Mouse (Mus musculus): ENCODE results near the gene Ddx27. TPM values are rescaled to one million over a fixed set of nuclear protein-coding genes. Genes with fewer than 3 reads are reported as not detected.

Ddx27 gene
- polyA plus RNA-seq, 1 experiment from 2014 or later, result 40.3 TPM

GRCm38 (mm10) chr2:167038297-167038696, 23.3 kb downstream of the Ddx27 start:
- H3K27me3 ChIP-seq, result no peaks in the 10 kb centered on the region
- no peak overlapping the region for H3K27ac ChIP-seq
- H3K4me3 ChIP-seq (replicated peaks), result no peak overlapping the region
- H3K36me3 ChIP-seq, result peaks cover 100% of the 10 kb centered on the region
- 95% methylated on average over 6 of the region's 6 CpGs for WGBS
- no peaks in the 10 kb centered on the region for H3K4me1 ChIP-seq (replicated peaks)
- H3K4me2 ChIP-seq (replicated peaks), result no peak overlapping the region
- H3K9me3 ChIP-seq, result no peaks in the 10 kb centered on the region
- no peak for ATAC-seq
- H3K9ac ChIP-seq (replicated peaks), result no peak overlapping the region

- Histone ChIP-seq H3K9me3 (no peaks in the 10 kb centered on the region), H3K36me3 (peaks cover 100% of the 10 kb centered on the region), H3K4me2 (replicated peaks) (no peak overlapping the region), H3K4me3 (replicated peaks) (no peak overlapping the region), H3K4me1 (replicated peaks) (no peaks in the 10 kb centered on the region), H3K9ac (replicated peaks) (no peak overlapping the region), H3K27ac (no peak overlapping the region), H3K27me3 (no peaks in the 10 kb centered on the region)
- ATAC-seq, result no peak
- 95% methylated on average over 7 of the region's 7 CpGs for WGBS
Measured at GRCm38 (mm10) chr2:167038716-167039115, 23.7 kb downstream of the Ddx27 start.

GRCm38 (mm10) chr2:167039386-167039785, 24.4 kb downstream of the Ddx27 start:
- Histone ChIP-seq H3K36me3 (peaks cover 100% of the 10 kb centered on the region), H3K27me3 (no peaks in the 10 kb centered on the region), H3K4me3 (replicated peaks) (no peak overlapping the region), H3K4me2 (replicated peaks) (no peak overlapping the region), H3K27ac (no peak overlapping the region), H3K9me3 (no peaks in the 10 kb centered on the region), H3K9ac (replicated peaks) (no peak overlapping the region), H3K4me1 (replicated peaks) (no peaks in the 10 kb centered on the region)
- no peak for ATAC-seq
- WGBS, result 94% methylated on average over 8 of the region's 8 CpGs

GRCm38 (mm10) chr2:167043400-167044121, 28.6 kb downstream of the Ddx27 start:
- Histone ChIP-seq H3K27me3 (no peaks in the 10 kb centered on the region), H3K36me3 (peaks cover 95% of the 10 kb centered on the region), H3K4me1 (replicated peaks) (no peaks in the 10 kb centered on the region), H3K9me3 (no peaks in the 10 kb centered on the region), H3K4me3 (replicated peaks) (no peak overlapping the region), H3K27ac (no peak overlapping the region), H3K4me2 (replicated peaks) (no peak overlapping the region), H3K9ac (replicated peaks) (no peak overlapping the region)
- WGBS, result 92% methylated on average over 12 of the region's 12 CpGs
- no peak for ATAC-seq

GRCm38 (mm10) chr2:167048223-167048622, 33.2 kb downstream of the Ddx27 start:
- H3K27me3 ChIP-seq, result no peaks in the 10 kb centered on the region
- WGBS, result 97% methylated on average over 10 of the region's 10 CpGs
- H3K4me1 ChIP-seq (replicated peaks), result peaks cover 4% of the 10 kb centered on the region
- no peak for ATAC-seq
- H3K9ac ChIP-seq (replicated peaks), result no peak overlapping the region
- no peak overlapping the region for H3K4me2 ChIP-seq (replicated peaks)
- no peak overlapping the region for H3K4me3 ChIP-seq (replicated peaks)
- peaks cover 85% of the 10 kb centered on the region for H3K36me3 ChIP-seq
- no peak overlapping the region for H3K27ac ChIP-seq
- no peaks in the 10 kb centered on the region for H3K9me3 ChIP-seq

GRCm38 (mm10) chr2:167048698-167049358, 33.8 kb downstream of the Ddx27 start:
- Histone ChIP-seq H3K4me3 (replicated peaks) (no peak overlapping the region), H3K27me3 (no peaks in the 10 kb centered on the region), H3K9me3 (no peaks in the 10 kb centered on the region), H3K9ac (replicated peaks) (no peak overlapping the region), H3K4me2 (replicated peaks) (no peak overlapping the region), H3K27ac (no peak overlapping the region), H3K36me3 (peaks cover 85% of the 10 kb centered on the region), H3K4me1 (replicated peaks) (peaks cover 10% of the 10 kb centered on the region)
- no peak for ATAC-seq
- WGBS, result 91% methylated on average over 8 of the region's 8 CpGs

GRCm38 (mm10) chr2:167053127-167053844, 38.3 kb downstream of the Ddx27 start:
- Histone ChIP-seq H3K4me1 (replicated peaks) (peaks cover 11% of the 10 kb centered on the region), H3K4me2 (replicated peaks) (no peak overlapping the region; the same call in 1 of the 2 replicates), H3K9ac (replicated peaks) (peak overlapping the region; percentile 23; the same call in 1 of the 2 replicates), H3K4me3 (replicated peaks) (no peak overlapping the region), H3K27ac (no peak overlapping the region), H3K36me3 (peaks cover 87% of the 10 kb centered on the region), H3K27me3 (no peaks in the 10 kb centered on the region), H3K9me3 (no peaks in the 10 kb centered on the region)
- ATAC-seq, result no peak
- WGBS, result 56% methylated on average over 9 of the region's 9 CpGs

- peaks cover 21% of the 10 kb centered on the region for H3K4me1 ChIP-seq (replicated peaks)
- WGBS, result 93% methylated on average over 15 of the region's 15 CpGs
- no peak overlapping the region for H3K4me3 ChIP-seq (replicated peaks)
- no peak overlapping the region for H3K27ac ChIP-seq
- H3K27me3 ChIP-seq, result no peaks in the 10 kb centered on the region
- no peak for ATAC-seq
- peak overlapping the region; percentile 20; the same call in 1 of the 2 replicates for H3K9ac ChIP-seq (replicated peaks)
- H3K36me3 ChIP-seq, result peaks cover 81% of the 10 kb centered on the region
- H3K4me2 ChIP-seq (replicated peaks), result no peak overlapping the region
- H3K9me3 ChIP-seq, result no peaks in the 10 kb centered on the region
Measured at GRCm38 (mm10) chr2:167055386-167055785, 40.4 kb downstream of the Ddx27 start.

GRCm38 (mm10) chr2:167056210-167056941, 41.4 kb downstream of the Ddx27 start:
- Histone ChIP-seq H3K27ac (no peak overlapping the region), H3K9me3 (no peaks in the 10 kb centered on the region), H3K4me2 (replicated peaks) (no peak overlapping the region), H3K36me3 (peaks cover 75% of the 10 kb centered on the region), H3K4me1 (replicated peaks) (peaks cover 31% of the 10 kb centered on the region), H3K4me3 (replicated peaks) (no peak overlapping the region), H3K27me3 (no peaks in the 10 kb centered on the region), H3K9ac (replicated peaks) (no peak overlapping the region)
- ATAC-seq, result no peak
- WGBS, result 95% methylated on average over 15 of the region's 15 CpGs

GRCm38 (mm10) chr2:167056942-167057323, 41.9 kb downstream of the Ddx27 start:
- Histone ChIP-seq H3K27me3 (no peaks in the 10 kb centered on the region), H3K36me3 (peaks cover 70% of the 10 kb centered on the region), H3K4me3 (replicated peaks) (no peak overlapping the region), H3K4me2 (replicated peaks) (no peak overlapping the region), H3K4me1 (replicated peaks) (peaks cover 36% of the 10 kb centered on the region), H3K9ac (replicated peaks) (no peak overlapping the region), H3K9me3 (no peaks in the 10 kb centered on the region), H3K27ac (no peak overlapping the region)
- WGBS, result 91% methylated on average over 5 of the region's 5 CpGs
- no peak for ATAC-seq

GRCm38 (mm10) chr2:167058201-167058600, 43.2 kb downstream of the Ddx27 start:
- Histone ChIP-seq H3K36me3 (peaks cover 61% of the 10 kb centered on the region), H3K4me1 (replicated peaks) (peaks cover 35% of the 10 kb centered on the region), H3K9ac (replicated peaks) (no peak overlapping the region), H3K27ac (no peak overlapping the region), H3K27me3 (no peaks in the 10 kb centered on the region), H3K4me3 (replicated peaks) (no peak overlapping the region), H3K4me2 (replicated peaks) (no peak overlapping the region), H3K9me3 (no peaks in the 10 kb centered on the region)
- ATAC-seq, result no peak
- WGBS, result 84% methylated on average over 3 of the region's 3 CpGs

Measured in midbrain, embryonic 13.5 days (tissue).